35 mouse cellular contexts compared by ENCODE assay signal in the genomic region with DNA sequence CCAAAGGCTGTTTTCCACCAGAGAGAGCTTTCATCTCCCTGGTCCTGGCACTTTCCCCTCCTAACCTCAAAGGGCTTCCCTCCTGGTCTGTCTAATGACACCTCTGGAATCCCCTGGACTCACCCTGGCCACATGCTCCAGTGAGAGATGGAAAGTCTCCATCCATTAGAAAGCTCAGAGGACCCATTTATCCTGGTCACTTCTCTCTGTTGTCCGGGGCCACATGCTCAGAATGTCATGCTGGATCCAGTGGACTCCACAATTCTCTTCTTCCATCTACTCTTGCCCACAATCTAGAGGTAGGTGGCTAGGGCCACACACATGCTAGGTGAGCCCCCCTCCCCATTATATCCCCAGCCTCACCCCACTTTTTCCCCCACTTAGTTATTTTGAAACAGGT. TPM values are rescaled to one million over a fixed set of nuclear protein-coding genes. Genes with fewer than 3 reads are reported as not detected.
"Had no signal": no experiment of that assay in that cellular context is flagged by ENCODE, and none has a peak within 500 bp of the region (broad histone marks: within the 10 kb centered on the region; RNA-seq: fewer than 3 reads in every experiment).

No protein-coding gene starts in this region.

- H3K9me3 ChIP-seq: heart, embryonic 12.5 days; heart, embryonic 13.5 days; heart, embryonic 15.5 days; hindbrain, embryonic 10.5 days; hindbrain, embryonic 12.5 days; hindbrain, embryonic 13.5 days; hindbrain, embryonic 15.5 days; intestine, embryonic 15.5 days; kidney, embryonic 15.5 days had no signal

- DNase-seq: heart, adult 2 months; heart, postnatal 10 days; heart, postnatal 14 days; heart, postnatal 36 days; kidney, adult 11 months; kidney, adult 2 months; kidney, adult 8-10 months; kidney, adult 9 months; kidney, postnatal 10 days; kidney, postnatal 14 days; kidney, postnatal 25 days; kidney, postnatal 36 days; kidney, postnatal 4 days; layer of hippocampus, adult 9-11 months; layer of hippocampus, postnatal 36 days had no signal

- H3K9ac ChIP-seq: heart, embryonic 12.5 days; heart, embryonic 13.5 days; heart, embryonic 15.5 days; hindbrain, embryonic 12.5 days; hindbrain, embryonic 13.5 days; hindbrain, embryonic 14.5 days; hindbrain, embryonic 15.5 days; intestine, embryonic 15.5 days; kidney, embryonic 15.5 days had no signal

- H3K4me2 ChIP-seq: heart, embryonic 11.5 days; heart, embryonic 12.5 days; heart, embryonic 13.5 days; heart, embryonic 15.5 days; hindbrain, embryonic 12.5 days; hindbrain, embryonic 13.5 days; hindbrain, embryonic 14.5 days; hindbrain, embryonic 15.5 days; intestine, embryonic 15.5 days; kidney, embryonic 15.5 days had no signal

- H3K4me3 ChIP-seq: heart, adult 2 months; heart, embryonic 12.5 days; heart, embryonic 13.5 days; heart, embryonic 15.5 days; hindbrain, embryonic 10.5 days; hindbrain, embryonic 12.5 days; hindbrain, embryonic 13.5 days; hindbrain, embryonic 15.5 days; intestine, embryonic 15.5 days; kidney, embryonic 15.5 days; layer of hippocampus, adult 2 months; left cerebral cortex, adult 2 months had no signal

- ATAC-seq: hindbrain, embryonic 16.5 days; hindbrain, postnatal 0 days; inflammation-experienced regulatory T-cells, adult 6 months; intestine, embryonic 15.5 days; intestine, embryonic 16.5 days; intestine, postnatal 0 days had no signal

- H3K27ac ChIP-seq: heart, adult 2 months; heart, embryonic 13.5 days; heart, embryonic 15.5 days; hindbrain, embryonic 10.5 days; hindbrain, embryonic 12.5 days; hindbrain, embryonic 13.5 days; hindbrain, embryonic 14.5 days; hindbrain, embryonic 15.5 days; hindbrain, postnatal 0 days; intestine, embryonic 15.5 days; kidney, embryonic 15.5 days; kidney, postnatal 0 days; layer of hippocampus, adult 2 months; left cerebral cortex, adult 2 months had no signal

- H3K27me3 ChIP-seq: heart, embryonic 15.5 days; hindbrain, embryonic 12.5 days; hindbrain, embryonic 13.5 days; hindbrain, embryonic 15.5 days; intestine, embryonic 15.5 days; kidney, embryonic 15.5 days had no signal

- H3K36me3 ChIP-seq: heart, embryonic 12.5 days; heart, embryonic 13.5 days; heart, embryonic 15.5 days; hindbrain, embryonic 10.5 days; hindbrain, embryonic 12.5 days; hindbrain, embryonic 13.5 days; hindbrain, embryonic 15.5 days; intestine, embryonic 15.5 days; kidney, embryonic 15.5 days had no signal

- H3K4me1 ChIP-seq: hindbrain, embryonic 10.5 days; hindbrain, embryonic 12.5 days; hindbrain, embryonic 13.5 days; hindbrain, embryonic 15.5 days; intestine, embryonic 15.5 days; kidney, embryonic 15.5 days had no signal

RNA-seq across cellular contexts. Expression of a gene that starts 11.8 kb away (rescaled TPM):
- total RNA-seq: hematopoietic stem cell, adult 5-6 weeks had no signal
